Mouse (Mus musculus) heart, embryonic 16.5 days (tissue): ENCODE measurements around the gene Tcirg1. TPM values are rescaled to one million over a fixed set of nuclear protein-coding genes. Genes with fewer than 3 reads are reported as not detected.

Source experiments
- ATAC-seq: fragments of 200-750 bp; cut with Nextera tagmentation; replicated peaks from 2 replicates; pipeline ENCODE4 v1.8.0; 2017; ENCODE audit warnings: moderate number of reproducible peaks; ENCODE audit not compliant: insufficient read depth, low FRiP score; ENCODE audit errors: extremely low read depth
- H3K27ac ChIP-seq: fragments of 300-500 bp; sonication (generic); 2 replicates; pipeline ENCODE4 v1.5.1; 2014; ENCODE audit warnings: mild to moderate bottlenecking, low read length, control low read depth, moderate library complexity
- H3K27me3 ChIP-seq: fragments of 300-500 bp; sonication (generic); 2 replicates; pipeline ENCODE4 v1.6.1; 2014; ENCODE audit warnings: low read length, mixed read lengths; ENCODE audit not compliant: control insufficient read depth, insufficient read depth
- H3K36me3 ChIP-seq: fragments of 300-500 bp; sonication (generic); 2 replicates; pipeline ENCODE4 v1.6.1; 2014; ENCODE audit not compliant: control insufficient read depth, insufficient read depth
- H3K4me1 ChIP-seq: fragments of 300-500 bp; sonication (generic); 2 replicates; pipeline ENCODE4 v1.6.1; 2014; ENCODE audit warnings: low read length, mixed read lengths; ENCODE audit not compliant: control insufficient read depth, insufficient read depth
- H3K4me2 ChIP-seq: fragments of 300-500 bp; sonication (generic); 2 replicates; pipeline ENCODE4 v1.6.1; 2014; ENCODE audit warnings: low read depth, mild to moderate bottlenecking, control low read depth, low read length
- H3K4me3 ChIP-seq: fragments of 300-500 bp; sonication (generic); 2 replicates; pipeline ENCODE4 v1.5.1; 2014; ENCODE audit warnings: mild to moderate bottlenecking, control low read depth, low read length
- H3K9ac ChIP-seq: fragments of 300-500 bp; sonication (generic); 2 replicates; pipeline ENCODE4 v1.6.1; 2014; ENCODE audit warnings: low read length, control low read depth
- H3K9me3 ChIP-seq: fragments of 300-500 bp; sonication (generic); replicated peaks from 2 replicates; pipeline ENCODE4 v1.6.1; 2016; ENCODE audit warnings: low read length; ENCODE audit not compliant: control insufficient read depth
- WGBS: fragments of 180-500 bp; shearing (Covaris S2); extraction: QIAGEN DNeasy Blood & Tissue Kit; methylation state at CpG from one replicate; pipeline ENCODE4 v1.1.7; 2014; 5-methylcytosine and 5-hydroxymethylcytosine counted together
- polyA plus RNA-seq: library from polyadenylated mRNA; unstranded; fragments of >200 nt; fragmentation: Nextera tagmentation; extraction: Ambion mirVana; gene quantifications from 2 replicates; pipeline ENCODE4 v1.2.1, GENCODE M21; 2015

Gene Tcirg1
- polyA plus RNA-seq, 1 experiment from 2014 or later, result 32.3 TPM

DNA sequence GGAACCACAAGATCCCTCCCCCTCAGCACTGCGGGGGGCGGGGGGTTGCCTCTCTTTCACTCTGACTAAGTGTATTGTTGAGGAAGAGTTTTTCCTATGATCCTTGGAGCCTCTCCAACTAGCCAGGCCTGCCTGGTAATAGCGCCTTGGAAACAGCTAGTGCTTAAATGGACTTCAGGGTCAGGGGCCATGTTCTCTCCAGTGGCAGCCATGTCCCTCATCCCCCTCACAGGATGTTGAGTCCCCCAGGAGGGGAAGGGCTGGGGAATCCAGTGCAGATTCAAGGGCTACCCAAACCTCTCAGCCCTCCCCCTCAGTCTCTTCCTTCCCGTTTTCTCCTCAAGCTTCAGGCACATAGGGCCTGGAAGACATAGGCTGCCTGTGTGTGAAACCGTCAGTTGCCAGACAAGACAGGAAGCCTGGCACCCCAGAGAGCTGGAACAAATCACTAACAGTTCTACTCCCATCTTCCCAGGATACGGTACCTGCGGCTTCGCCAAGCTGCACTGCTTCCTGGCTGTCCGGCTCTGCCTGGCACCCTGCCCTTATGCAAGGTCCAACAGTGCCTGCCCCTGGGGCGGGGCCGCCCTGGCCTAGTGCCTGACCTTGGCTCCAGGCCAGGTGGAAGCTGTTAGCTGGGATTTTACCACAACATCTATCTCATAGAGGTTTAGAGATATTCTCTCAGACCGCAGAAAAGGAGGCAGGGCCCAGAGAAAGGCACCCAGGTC is 22.4 kb upstream of the Tcirg1 start, which contains the start of gene Aldh3b1:
TSS of gene Aldh3b1 (minus strand) at position 598 of the 731 bp plus-strand sequence.
- 29% methylated on average over 12 of the region's 12 CpGs for WGBS
- no peak within 1 kb of the TSS for H3K9ac ChIP-seq
- no peaks in the 10 kb centered on the region for H3K27me3 ChIP-seq
- no peaks in the 10 kb centered on the region for H3K36me3 ChIP-seq
- no peaks in the 10 kb centered on the region for H3K9me3 ChIP-seq
- H3K27ac ChIP-seq, result peak within 1 kb of the TSS; percentile 77
- ATAC-seq, result peak; percentile 66
- H3K4me1 ChIP-seq, result peaks cover 21% of the 10 kb centered on the region
- no peak within 1 kb of the TSS for H3K4me3 ChIP-seq
- H3K4me2 ChIP-seq, result peak within 1 kb of the TSS; percentile 3; the same call in 1 of the 2 replicates

DNA sequence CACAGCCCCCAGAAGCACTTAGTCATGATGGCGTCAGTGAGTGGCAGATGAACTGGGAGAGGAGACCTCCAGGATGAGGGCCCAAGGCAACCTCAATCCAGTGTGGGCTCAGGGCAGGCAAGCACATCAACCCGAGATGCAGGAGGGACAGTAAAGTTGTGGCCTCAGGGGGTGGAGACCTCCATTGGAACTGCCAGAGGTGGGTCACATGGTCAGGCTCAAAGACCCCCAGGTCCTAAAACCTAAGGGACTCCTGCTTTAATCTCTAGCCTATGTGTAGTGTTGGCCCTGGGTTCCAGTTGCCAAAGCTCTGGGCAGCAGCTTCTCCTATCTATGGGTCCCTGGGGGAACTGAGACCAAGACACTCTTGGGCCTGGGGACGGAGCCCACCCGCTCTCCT is 21.8 kb upstream of the Tcirg1 start:
- H3K9ac ChIP-seq, result no peak overlapping the region
- peaks cover 22% of the 10 kb centered on the region for H3K4me1 ChIP-seq
- H3K27me3 ChIP-seq, result no peaks in the 10 kb centered on the region
- no peaks in the 10 kb centered on the region for H3K36me3 ChIP-seq
- ATAC-seq, result no peak
- no peak overlapping the region for H3K4me3 ChIP-seq
- no peaks in the 10 kb centered on the region for H3K9me3 ChIP-seq
- no peak overlapping the region for H3K4me2 ChIP-seq
- WGBS, result 78% methylated on average over 4 of the region's 4 CpGs
- peak overlapping the region; percentile 77 for H3K27ac ChIP-seq

DNA sequence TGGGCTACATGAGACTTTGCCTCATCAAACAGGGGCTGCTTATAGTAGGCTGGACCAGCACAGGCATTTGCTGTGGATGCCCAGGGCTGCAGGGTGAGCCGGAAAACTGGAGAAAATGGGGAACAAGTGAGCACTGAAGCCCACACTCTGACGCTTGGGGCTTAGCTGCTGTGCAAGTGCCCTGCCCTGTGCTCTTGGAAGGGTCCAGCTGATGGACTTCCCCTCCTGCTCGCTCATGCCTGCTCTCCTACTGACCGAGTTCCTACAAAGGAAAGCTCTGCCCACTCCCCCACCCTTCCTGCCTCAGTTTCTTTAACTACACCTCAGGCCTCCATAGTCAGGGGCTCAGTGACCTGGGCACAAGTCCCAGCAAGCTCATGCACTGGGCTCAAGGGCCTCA is 21.1 kb upstream of the Tcirg1 start:
- H3K27ac ChIP-seq, result no peak overlapping the region
- H3K9me3 ChIP-seq, result no peaks in the 10 kb centered on the region
- no peak for ATAC-seq
- H3K4me3 ChIP-seq, result no peak overlapping the region
- H3K9ac ChIP-seq, result no peak overlapping the region
- H3K36me3 ChIP-seq, result no peaks in the 10 kb centered on the region
- H3K4me2 ChIP-seq, result no peak overlapping the region
- H3K4me1 ChIP-seq, result peaks cover 27% of the 10 kb centered on the region
- WGBS, result 86% methylated on average over 4 of the region's 4 CpGs
- H3K27me3 ChIP-seq, result no peaks in the 10 kb centered on the region

DNA sequence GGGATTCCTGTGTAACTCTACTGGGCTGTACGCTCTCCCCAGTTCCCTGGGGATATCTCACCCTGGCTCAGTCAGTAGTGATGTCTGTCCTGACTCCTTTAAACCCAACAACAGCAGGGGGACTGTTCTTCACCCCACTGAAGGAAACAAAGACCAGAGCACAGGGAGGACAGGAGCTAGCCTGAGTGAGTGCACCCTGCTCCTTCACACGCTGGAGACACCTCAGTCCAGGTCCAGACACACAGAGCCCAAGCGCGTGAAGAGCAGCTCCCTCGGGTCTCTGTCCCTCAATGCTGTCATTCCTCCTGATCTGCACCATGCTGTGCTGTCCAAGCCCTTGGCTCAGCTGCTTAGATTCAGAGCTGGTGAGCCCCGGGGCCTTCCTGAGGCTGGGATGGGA is 19.8 kb upstream of the Tcirg1 start:
- H3K4me3 ChIP-seq, result no peak overlapping the region
- H3K4me2 ChIP-seq, result no peak overlapping the region
- no peaks in the 10 kb centered on the region for H3K36me3 ChIP-seq
- no peak overlapping the region for H3K9ac ChIP-seq
- no peaks in the 10 kb centered on the region for H3K9me3 ChIP-seq
- no peak overlapping the region for H3K27ac ChIP-seq
- peaks cover 27% of the 10 kb centered on the region for H3K4me1 ChIP-seq
- 58% methylated on average over 6 of the region's 6 CpGs for WGBS
- H3K27me3 ChIP-seq, result no peaks in the 10 kb centered on the region
- no peak for ATAC-seq

DNA sequence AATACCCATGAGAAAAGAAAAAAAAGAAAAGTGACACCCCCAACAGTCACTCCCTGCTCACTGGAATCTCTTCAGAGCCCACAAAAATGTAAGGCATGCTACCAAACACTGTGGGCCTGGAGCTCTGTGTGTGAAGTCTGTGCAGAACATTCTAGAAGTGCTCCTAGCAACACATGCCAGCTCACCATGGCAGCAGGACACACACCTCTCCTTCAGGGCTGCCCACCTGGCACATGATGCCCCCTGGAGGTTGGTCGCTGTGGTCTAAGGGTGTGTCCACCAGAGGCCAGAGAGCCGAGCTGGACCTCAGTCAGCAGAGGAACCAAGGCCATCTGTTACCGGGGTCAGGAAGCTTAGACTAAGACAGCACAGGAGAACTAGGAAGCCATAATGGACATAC is 19.3 kb upstream of the Tcirg1 start:
- peaks cover 27% of the 10 kb centered on the region for H3K4me1 ChIP-seq
- no peak for ATAC-seq
- WGBS, result 57% methylated on average over 3 of the region's 3 CpGs
- H3K27me3 ChIP-seq, result no peaks in the 10 kb centered on the region
- no peaks in the 10 kb centered on the region for H3K9me3 ChIP-seq
- H3K9ac ChIP-seq, result no peak overlapping the region
- H3K4me2 ChIP-seq, result no peak overlapping the region
- H3K36me3 ChIP-seq, result no peaks in the 10 kb centered on the region
- H3K4me3 ChIP-seq, result no peak overlapping the region
- H3K27ac ChIP-seq, result no peak overlapping the region

DNA sequence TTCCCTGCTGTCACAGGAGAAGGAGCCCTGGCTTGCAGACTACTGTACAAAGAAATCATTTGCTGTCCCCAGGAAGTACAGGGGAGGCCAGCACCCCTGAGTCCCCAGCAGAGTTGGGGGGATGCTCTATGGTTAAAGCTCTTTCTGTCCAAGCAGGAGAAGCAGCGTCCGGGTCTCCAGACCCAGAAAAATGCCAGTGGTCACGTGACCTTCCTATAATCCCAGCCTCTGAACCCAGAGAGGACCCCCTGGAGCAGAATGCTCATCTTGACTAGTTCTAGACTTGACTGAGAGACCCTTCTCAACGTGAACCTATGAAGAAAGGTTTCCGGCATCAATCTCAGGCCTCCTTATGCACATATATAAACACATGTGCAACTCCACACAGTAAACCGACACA is 18.9 kb upstream of the Tcirg1 start:
- 82% methylated on average over 6 of the region's 6 CpGs for WGBS
- Histone ChIP-seq H3K27ac (no peak overlapping the region), H3K27me3 (no peaks in the 10 kb centered on the region), H3K9me3 (no peaks in the 10 kb centered on the region), H3K9ac (no peak overlapping the region), H3K4me3 (no peak overlapping the region), H3K4me1 (peaks cover 26% of the 10 kb centered on the region), H3K36me3 (no peaks in the 10 kb centered on the region), H3K4me2 (no peak overlapping the region)
- no peak for ATAC-seq

DNA sequence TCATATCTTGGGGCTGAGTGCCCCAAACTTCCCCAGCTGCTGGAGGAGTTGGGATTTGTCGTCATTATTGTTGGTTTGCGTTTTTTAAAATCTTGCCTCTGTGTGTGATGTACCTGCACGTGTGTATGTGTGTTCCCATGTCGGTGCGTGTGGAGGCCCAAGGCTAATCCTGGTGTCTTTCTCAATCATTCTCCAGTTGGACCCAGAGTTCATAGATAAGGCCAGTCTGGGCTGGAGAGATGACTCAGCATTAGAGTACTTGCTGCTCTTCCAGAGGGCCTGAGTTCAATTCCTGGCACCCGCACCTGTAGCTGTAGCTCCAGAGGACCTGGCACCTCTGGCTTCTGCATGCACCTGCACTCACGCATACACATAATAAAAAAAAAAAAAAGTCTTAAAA is 17.9 kb upstream of the Tcirg1 start:
- H3K4me1 ChIP-seq, result peaks cover 17% of the 10 kb centered on the region
- WGBS, result 90% methylated on average over 7 of the region's 7 CpGs
- no peak overlapping the region for H3K4me2 ChIP-seq
- H3K4me3 ChIP-seq, result no peak overlapping the region
- no peaks in the 10 kb centered on the region for H3K9me3 ChIP-seq
- H3K27me3 ChIP-seq, result no peaks in the 10 kb centered on the region
- H3K9ac ChIP-seq, result no peak overlapping the region
- ATAC-seq, result no peak
- H3K36me3 ChIP-seq, result no peaks in the 10 kb centered on the region
- H3K27ac ChIP-seq, result no peak overlapping the region

DNA sequence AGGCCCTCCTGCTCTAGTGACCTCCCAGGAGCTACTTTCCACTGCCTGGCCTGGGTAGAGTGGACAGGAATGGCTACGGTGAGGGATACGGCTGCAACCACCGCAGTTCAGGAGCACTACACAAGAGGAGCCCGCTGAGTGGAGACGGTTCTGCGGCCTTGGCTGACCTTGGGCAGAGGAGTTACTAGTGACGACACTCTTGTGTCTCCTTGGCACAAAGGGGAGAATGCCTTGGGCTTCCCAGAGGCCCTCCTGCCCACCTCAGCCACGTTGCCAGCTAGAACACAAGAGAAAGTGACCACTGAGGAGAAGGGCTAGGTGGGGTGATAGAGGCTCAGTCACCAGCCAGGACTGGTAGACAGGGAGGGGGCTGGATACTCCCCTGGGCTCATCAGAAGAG is 17.3 kb upstream of the Tcirg1 start:
- H3K27ac ChIP-seq, result peak overlapping the region; percentile 25; the same call in 1 of the 2 replicates
- H3K27me3 ChIP-seq, result no peaks in the 10 kb centered on the region
- H3K36me3 ChIP-seq, result no peaks in the 10 kb centered on the region
- WGBS, result 63% methylated on average over 8 of the region's 8 CpGs
- ATAC-seq, result no peak
- H3K4me2 ChIP-seq, result no peak overlapping the region
- no peaks in the 10 kb centered on the region for H3K9me3 ChIP-seq
- no peak overlapping the region for H3K4me3 ChIP-seq
- no peak overlapping the region for H3K9ac ChIP-seq
- H3K4me1 ChIP-seq, result peaks cover 11% of the 10 kb centered on the region; the same call in 1 of the 2 replicates

DNA sequence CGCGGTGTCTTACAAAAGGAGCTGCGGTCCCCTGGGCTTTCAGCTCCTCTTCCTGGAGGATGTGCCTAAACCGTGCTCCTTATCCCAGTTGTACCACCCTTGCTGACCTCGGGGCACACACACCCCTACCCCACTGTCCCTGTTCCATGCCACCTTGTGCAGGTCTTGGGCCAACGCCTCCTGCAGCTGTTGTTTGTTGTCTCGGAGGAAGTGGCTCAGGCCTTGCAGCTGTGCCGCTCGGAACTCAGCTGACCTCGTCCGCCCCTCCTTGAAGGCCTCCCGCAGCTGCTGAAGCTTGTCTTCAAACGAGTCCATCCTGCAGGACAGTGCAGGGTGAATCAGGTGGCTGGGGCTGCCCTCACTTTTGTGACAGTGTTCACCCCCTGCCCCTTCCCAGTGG is 16.7 kb upstream of the Tcirg1 start:
- ATAC-seq, result no peak
- Histone ChIP-seq H3K4me1 (peaks cover 6% of the 10 kb centered on the region; the same call in 1 of the 2 replicates), H3K9ac (no peak overlapping the region), H3K4me3 (no peak overlapping the region), H3K27ac (peak overlapping the region; percentile 49), H3K27me3 (no peaks in the 10 kb centered on the region), H3K36me3 (no peaks in the 10 kb centered on the region), H3K4me2 (no peak overlapping the region), H3K9me3 (no peaks in the 10 kb centered on the region)
- WGBS, result 51% methylated on average over 13 of the region's 13 CpGs
